Mouse (Mus musculus) heart, adult 2 months (tissue): ENCODE measurements around the gene Bnc1.

Experiments used
- CTCF ChIP-seq: fragments of 200-600 bp; IDR thresholded peaks from 2 replicates; pipeline ENCODE4 v1.8.1; 2022; ENCODE audit warnings: antibody characterized with exemption, mild to moderate bottlenecking, moderate library complexity
- POLR2A ChIP-seq: fragments of 200-500 bp; IDR thresholded peaks from 2 replicates; pipeline ENCODE4 v1.6.1; 2011; ENCODE audit warnings: mild to moderate bottlenecking, low read depth, low read length, control low read depth; ENCODE audit not compliant: insufficient read depth

- TF ChIP-seq CTCF = no peak
- no peak for TF ChIP-seq POLR2A
Measured at GRCm38 (mm10) chr7:82025802-82026201, 33.7 kb upstream of the Bnc1 start.
